Mouse (Mus musculus) kidney, postnatal 0 days (tissue): ENCODE results near the gene Sntb2. TPM values are rescaled to one million over a fixed set of nuclear protein-coding genes. Genes with fewer than 3 reads are reported as not detected.
A peak's percentile ranks its signal among the peaks of the same experiment; 100 is the strongest.

ENCODE experiments used
- ATAC-seq: fragments of 200-750 bp; cut with Nextera tagmentation; replicated peaks from 2 replicates; pipeline ENCODE4 v1.8.0; 2017; ENCODE audit warnings: low read depth, moderate number of reproducible peaks, moderate TSS enrichment, moderate library complexity; ENCODE audit not compliant: low FRiP score
- DNase-seq: peaks from one replicate; pipeline ENCODE4 v3.0.0-alpha.2; 2016; ENCODE audit warnings: low spot score
- H3K27ac ChIP-seq: fragments of 300-500 bp; sonication (generic); 2 replicates; pipeline ENCODE4 v1.5.1; 2014; ENCODE audit warnings: mild to moderate bottlenecking
- H3K27me3 ChIP-seq: fragments of 300-500 bp; sonication (generic); 2 replicates; pipeline ENCODE4 v1.6.1; 2014; ENCODE audit warnings: low read length, mixed read lengths; ENCODE audit not compliant: insufficient read depth
- H3K36me3 ChIP-seq: fragments of 300-500 bp; sonication (generic); 2 replicates; pipeline ENCODE4 v1.6.1; 2014; ENCODE audit warnings: low read length, mixed read lengths; ENCODE audit not compliant: insufficient read depth
- H3K4me1 ChIP-seq: fragments of 300-500 bp; sonication (generic); replicated peaks from 2 replicates; pipeline ENCODE4 v1.6.1; 2014; ENCODE audit warnings: antibody characterized with exemption, low read length, mixed read lengths; ENCODE audit not compliant: insufficient read depth
- H3K4me2 ChIP-seq: fragments of 300-500 bp; sonication (generic); 2 replicates; pipeline ENCODE4 v1.6.1; 2014; ENCODE audit warnings: mild to moderate bottlenecking, low read length, moderate library complexity, mixed read lengths
- H3K4me3 ChIP-seq: fragments of 300-500 bp; sonication (generic); replicated peaks from 2 replicates; pipeline ENCODE4 v1.5.1; 2014; ENCODE audit warnings: low read depth, low read length
- H3K9ac ChIP-seq: fragments of 300-500 bp; sonication (generic); 2 replicates; pipeline ENCODE4 v1.6.1; 2014; ENCODE audit warnings: low read depth, low read length
- H3K9me3 ChIP-seq: fragments of 300-500 bp; sonication (generic); replicated peaks from 2 replicates; pipeline ENCODE4 v1.6.1; 2016; ENCODE audit warnings: low read length, inconsistent platforms, mixed read lengths
- CTCF ChIP-seq: IDR thresholded peaks from 2 replicates; pipeline ENCODE4 v1.5.1; 2016; ENCODE audit warnings: antibody characterized with exemption, low read depth, mild to moderate bottlenecking, moderate library complexity
- WGBS: fragments of 180-500 bp; shearing (Covaris S2); extraction: QIAGEN DNeasy Blood & Tissue Kit; methylation state at CpG from one replicate; pipeline ENCODE4 v1.1.7; 2014; 5-methylcytosine and 5-hydroxymethylcytosine counted together
- polyA plus RNA-seq: library from polyadenylated mRNA; unstranded; fragments of >200 nt; fragmentation: Nextera tagmentation; extraction: Ambion mirVana; gene quantifications from 2 replicates; pipeline ENCODE4 v1.2.1, GENCODE M21; 2015

Gene Sntb2
- polyA plus RNA-seq, 1 experiment from 2014 or later: 10.5 TPM

DNA sequence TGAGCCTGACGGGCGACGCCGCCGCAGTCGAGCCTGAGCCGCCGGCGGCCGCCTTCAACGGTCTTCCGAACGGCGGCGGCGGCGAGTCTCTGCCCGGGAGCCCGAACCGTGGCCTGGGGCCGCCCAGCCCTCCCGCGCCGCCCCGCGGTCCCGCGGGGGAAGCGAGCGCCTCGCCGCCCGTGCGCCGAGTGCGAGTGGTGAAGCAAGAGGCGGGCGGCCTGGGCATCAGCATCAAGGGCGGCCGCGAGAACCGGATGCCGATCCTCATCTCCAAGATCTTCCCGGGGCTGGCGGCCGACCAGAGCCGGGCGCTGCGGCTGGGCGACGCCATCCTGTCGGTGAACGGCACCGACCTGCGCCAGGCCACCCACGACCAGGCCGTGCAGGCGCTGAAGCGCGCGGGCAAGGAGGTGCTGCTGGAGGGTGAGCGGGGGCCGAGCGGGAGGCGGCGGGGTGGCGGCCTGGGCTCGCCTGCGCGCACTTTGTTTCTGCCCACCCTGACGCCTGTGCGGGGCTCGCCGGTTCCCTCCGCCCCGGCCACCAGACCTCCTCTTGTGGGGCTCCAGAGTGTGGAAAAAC, 438 bp downstream of the Sntb2 start:
- no peak for TF ChIP-seq CTCF
- DNase-seq (peak; percentile 55), ATAC-seq (peak; percentile 66)
- peak overlapping the region; percentile 94 for H3K27ac ChIP-seq
- peak overlapping the region; percentile 97 for H3K4me3 ChIP-seq
- peak overlapping the region; percentile 95 for H3K9ac ChIP-seq
- WGBS: under 1% methylated on average over 62 of the region's 76 CpGs
- no peaks in the 10 kb centered on the region for H3K27me3 ChIP-seq
- peak overlapping the region; percentile 92 for H3K4me2 ChIP-seq
- peaks cover 8% of the 10 kb centered on the region for H3K4me1 ChIP-seq
- no peaks in the 10 kb centered on the region for H3K36me3 ChIP-seq
- H3K9me3 ChIP-seq: no peaks in the 10 kb centered on the region

DNA sequence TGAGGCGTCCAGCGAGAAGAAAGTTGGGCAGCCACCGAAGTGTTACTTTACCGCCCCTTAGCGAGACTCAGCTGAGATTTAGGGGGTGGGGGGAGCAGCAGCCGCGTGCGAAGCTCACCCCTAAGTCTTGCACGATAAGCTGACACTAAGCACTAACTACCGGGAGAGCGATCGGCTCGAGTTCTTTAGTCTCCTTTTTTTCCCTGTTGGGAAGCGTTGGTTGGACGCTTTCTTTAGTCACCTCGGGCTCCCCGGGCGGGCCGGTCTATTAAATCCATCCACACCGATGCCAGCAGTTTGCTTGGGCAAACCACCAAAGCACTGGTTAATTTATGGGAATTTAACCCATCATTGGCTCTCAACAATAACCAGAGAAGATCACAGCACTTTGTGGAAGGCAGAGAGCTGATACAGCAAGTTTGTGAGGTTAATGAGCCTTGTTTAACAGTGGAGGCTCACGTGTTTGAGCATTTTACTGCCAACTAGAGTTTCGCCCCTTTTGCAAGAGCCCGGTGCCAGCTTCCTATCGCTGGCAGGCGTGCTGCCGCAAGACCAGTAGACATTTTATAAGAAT, 1.0 kb downstream of the Sntb2 start:
- no peak for TF ChIP-seq CTCF
- peaks cover 8% of the 10 kb centered on the region for H3K4me1 ChIP-seq
- WGBS: 0% methylated on average over 24 of the region's 26 CpGs
- H3K9me3 ChIP-seq: no peaks in the 10 kb centered on the region
- H3K36me3 ChIP-seq: no peaks in the 10 kb centered on the region
- H3K4me2 ChIP-seq: peak overlapping the region; percentile 92
- peak overlapping the region; percentile 94 for H3K27ac ChIP-seq
- ATAC-seq (peak; percentile 41), DNase-seq (peak; percentile 83)
- H3K9ac ChIP-seq: peak overlapping the region; percentile 95
- H3K4me3 ChIP-seq: peak overlapping the region; percentile 97
- H3K27me3 ChIP-seq: no peaks in the 10 kb centered on the region

DNA sequence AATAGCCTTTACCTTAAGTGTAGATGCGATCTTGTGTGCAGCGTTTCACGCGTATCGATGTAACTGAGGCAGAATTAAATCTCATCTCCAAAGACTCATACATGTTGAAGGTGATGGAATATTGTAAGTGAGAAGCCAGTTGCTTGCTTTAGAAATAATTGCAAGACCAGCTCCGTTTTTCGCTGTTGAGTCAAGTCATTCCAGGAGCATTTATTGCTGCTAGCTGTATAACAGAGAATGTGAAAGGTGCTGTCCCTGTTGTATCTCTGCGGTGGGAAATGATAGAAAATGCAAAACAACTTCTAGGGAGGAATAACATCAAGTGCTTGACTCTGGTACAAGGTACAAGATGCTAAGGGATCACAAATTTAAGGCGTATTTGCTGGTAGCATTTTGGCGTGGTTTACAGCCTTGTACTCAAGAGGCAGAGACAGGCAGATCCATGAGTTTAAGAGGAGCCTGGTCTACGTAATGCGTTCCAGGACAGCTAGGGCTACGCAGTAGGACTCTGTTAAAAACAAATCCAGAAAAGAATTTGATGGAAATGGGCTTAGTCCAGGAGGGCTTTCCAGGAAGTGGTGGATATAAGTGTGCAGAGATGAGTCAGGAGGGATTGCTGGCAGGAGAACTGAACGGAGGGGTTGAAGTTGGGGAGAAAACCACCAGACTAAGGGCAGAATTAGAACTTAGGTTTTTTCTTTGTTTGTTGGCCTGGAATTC, 1.7 kb downstream of the Sntb2 start:
- no peak for ATAC-seq
- Histone ChIP-seq H3K9me3 (no peaks in the 10 kb centered on the region), H3K27ac (no peak overlapping the region), H3K4me1 (peaks cover 6% of the 10 kb centered on the region), H3K9ac (peak overlapping the region; percentile 95), H3K36me3 (no peaks in the 10 kb centered on the region), H3K4me3 (peak overlapping the region; percentile 97), H3K4me2 (peak overlapping the region; percentile 92), H3K27me3 (no peaks in the 10 kb centered on the region)
- DNase-seq: no peak
- no peak for TF ChIP-seq CTCF
- WGBS: 17% methylated on average over 14 of the region's 14 CpGs

DNA sequence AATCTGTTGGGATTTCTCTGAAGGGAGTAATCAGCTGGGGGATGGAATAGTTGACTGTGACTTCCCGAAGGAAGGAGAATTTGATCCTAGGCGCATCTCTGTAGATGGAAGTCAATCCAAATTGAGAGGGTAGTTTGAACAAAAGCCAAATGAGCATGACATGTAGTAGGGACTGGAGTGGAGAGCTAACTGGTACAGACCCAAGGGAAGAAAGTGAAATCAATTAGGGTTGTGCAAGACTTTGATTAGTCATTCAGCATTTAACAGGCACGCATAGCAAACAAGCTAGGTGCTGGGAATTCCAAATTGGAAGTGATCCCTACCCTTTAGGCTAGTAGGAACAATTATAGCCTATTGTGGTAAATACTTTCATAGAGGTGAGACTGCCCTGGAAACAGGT, 6.3 kb downstream of the Sntb2 start:
- 83% methylated on average over 3 of the region's 3 CpGs for WGBS

DNA sequence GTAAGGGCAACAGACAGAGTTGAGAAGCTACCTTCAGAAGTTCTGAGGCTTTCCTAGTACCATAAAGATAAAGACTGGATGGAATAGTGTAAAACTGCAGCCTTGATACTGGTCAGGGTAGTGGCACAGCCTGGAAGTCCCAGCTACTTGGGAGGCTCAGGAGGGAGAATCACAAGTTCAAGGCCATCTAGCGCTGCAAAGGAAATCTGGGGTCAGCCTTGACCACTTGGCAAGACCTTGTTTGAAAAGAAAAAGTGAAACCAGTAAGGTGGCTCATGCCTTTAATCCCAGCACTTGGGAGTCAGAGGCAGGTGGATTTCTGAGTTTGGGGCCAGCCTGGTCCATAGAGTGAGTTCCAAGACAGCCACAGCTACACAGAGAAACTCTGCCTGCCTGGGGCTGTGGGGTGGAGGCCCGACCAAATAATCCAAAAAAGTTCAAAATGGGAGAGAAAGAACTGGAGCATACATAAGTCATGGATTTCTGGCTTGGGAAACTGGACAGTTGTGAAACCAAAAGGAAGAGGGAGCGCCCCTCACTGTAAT, 8.4 kb downstream of the Sntb2 start:
- Histone ChIP-seq H3K4me3 (no peak overlapping the region), H3K9me3 (no peaks in the 10 kb centered on the region), H3K4me2 (no peak overlapping the region), H3K27ac (peak overlapping the region; percentile 36; the same call in 1 of the 2 replicates), H3K9ac (no peak overlapping the region), H3K4me1 (no peaks in the 10 kb centered on the region), H3K36me3 (no peaks in the 10 kb centered on the region), H3K27me3 (no peaks in the 10 kb centered on the region)
- 88% methylated on average over 3 of the region's 3 CpGs for WGBS
- TF ChIP-seq CTCF: no peak
- DNase-seq: no peak
- ATAC-seq: no peak

More for the DNA sequence above, 6.3 kb downstream of the Sntb2 start:
- TF ChIP-seq CTCF: no peak
- H3K27ac ChIP-seq: no peak overlapping the region
- no peak for ATAC-seq
- H3K4me2 ChIP-seq: no peak overlapping the region
- H3K9ac ChIP-seq: no peak overlapping the region
- H3K9me3 ChIP-seq: no peaks in the 10 kb centered on the region
- no peaks in the 10 kb centered on the region for H3K36me3 ChIP-seq
- no peaks in the 10 kb centered on the region for H3K4me1 ChIP-seq
- H3K27me3 ChIP-seq: no peaks in the 10 kb centered on the region
- no peak for DNase-seq
- no peak overlapping the region for H3K4me3 ChIP-seq

DNA sequence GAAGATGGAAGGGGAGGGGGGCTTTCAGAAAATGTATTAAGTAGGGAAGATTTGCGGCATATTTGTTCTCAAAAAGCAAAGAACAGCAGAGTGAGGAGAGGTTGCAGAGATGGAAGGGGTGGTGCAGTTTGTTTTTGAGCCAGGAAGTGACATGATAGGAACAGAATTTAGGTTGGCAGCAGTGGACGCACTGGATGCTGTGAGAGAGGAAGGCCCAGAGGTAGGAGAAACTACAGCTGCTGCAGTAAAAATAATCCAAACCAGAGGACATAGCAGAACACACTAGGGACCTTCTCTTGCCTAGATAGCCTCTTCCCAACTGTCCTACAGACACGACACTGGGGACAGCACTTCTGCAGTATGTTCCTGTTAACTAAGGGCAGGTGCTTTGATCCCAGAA, 9.2 kb downstream of the Sntb2 start:
- Histone ChIP-seq H3K4me2 (no peak overlapping the region), H3K27me3 (no peaks in the 10 kb centered on the region), H3K4me1 (no peaks in the 10 kb centered on the region), H3K27ac (no peak overlapping the region), H3K9ac (no peak overlapping the region), H3K36me3 (no peaks in the 10 kb centered on the region), H3K9me3 (no peaks in the 10 kb centered on the region), H3K4me3 (no peak overlapping the region)
- WGBS: 56% methylated on average over 3 of the region's 3 CpGs
- ATAC-seq (no peak), DNase-seq (peak; percentile 40)
- no peak for TF ChIP-seq CTCF
